Mouse (Mus musculus) heart, embryonic 12.5 days (tissue): Measurements from ENCODE around the gene Sco1. TPM values are rescaled to one million over a fixed set of nuclear protein-coding genes. Genes with fewer than 3 reads are reported as not detected.

Experiments
- ATAC-seq: fragments of 200-750 bp; cut with Nextera tagmentation; 2 replicates; pipeline ENCODE4 v1.8.0; 2017; ENCODE audit warnings: moderate TSS enrichment, moderate library complexity; ENCODE audit not compliant: insufficient number of reproducible peaks, low FRiP score
- H3K27ac ChIP-seq: fragments of 300-500 bp; sonication (generic); 2 replicates; pipeline ENCODE4 v1.5.1; 2016; ENCODE audit warnings: mild to moderate bottlenecking, moderate library complexity; ENCODE audit not compliant: poor library complexity, severe bottlenecking
- H3K27me3 ChIP-seq: fragments of 300-500 bp; sonication (generic); replicated peaks from 2 replicates; pipeline ENCODE4 v1.6.1; 2016; ENCODE audit warnings: mild to moderate bottlenecking, moderate library complexity
- H3K36me3 ChIP-seq: fragments of 300-500 bp; sonication (generic); 2 replicates; pipeline ENCODE4 v1.6.1; 2016; ENCODE audit warnings: mild to moderate bottlenecking, moderate library complexity
- H3K4me1 ChIP-seq: fragments of 300-500 bp; sonication (generic); replicated peaks from 2 replicates; pipeline ENCODE4 v1.6.1; 2016; ENCODE audit warnings: mild to moderate bottlenecking
- H3K4me2 ChIP-seq: fragments of 300-500 bp; sonication (generic); 2 replicates; pipeline ENCODE4 v1.6.1; 2016; ENCODE audit warnings: mild to moderate bottlenecking, moderate library complexity
- H3K4me3 ChIP-seq: fragments of 300-500 bp; sonication (generic); 2 replicates; pipeline ENCODE4 v1.5.1; 2016; ENCODE audit warnings: mild to moderate bottlenecking
- H3K9ac ChIP-seq: fragments of 300-500 bp; sonication (generic); 2 replicates; pipeline ENCODE4 v1.6.1; 2016; ENCODE audit warnings: mild to moderate bottlenecking, moderate library complexity
- H3K9me3 ChIP-seq: fragments of 300-500 bp; sonication (generic); replicated peaks from 2 replicates; pipeline ENCODE4 v1.6.1; 2016; ENCODE audit warnings: mild to moderate bottlenecking, moderate library complexity
- WGBS: fragments of 180-500 bp; shearing (Covaris S2); methylation state at CpG from one replicate; pipeline ENCODE4 v1.1.7; 2016; 5-methylcytosine and 5-hydroxymethylcytosine counted together
- polyA plus RNA-seq: library from polyadenylated mRNA; unstranded; fragments of >200 nt; fragmentation: Nextera tagmentation; extraction: Ambion mirVana; gene quantifications from 2 replicates; pipeline ENCODE4 v1.2.1, GENCODE M21; 2016

Gene Sco1
- polyA plus RNA-seq, 1 experiment from 2014 or later = 24.3 TPM

- H3K4me1 ChIP-seq = peaks cover 22% of the 10 kb centered on the region
- no peak overlapping the region for H3K4me3 ChIP-seq
- no peaks in the 10 kb centered on the region for H3K9me3 ChIP-seq
- H3K9ac ChIP-seq = no peak overlapping the region
- H3K4me2 ChIP-seq = no peak overlapping the region
- 53% methylated on average over 1 of the region's 1 CpGs for WGBS
- no peaks in the 10 kb centered on the region for H3K36me3 ChIP-seq
- no peak for ATAC-seq
- peaks cover 13% of the 10 kb centered on the region for H3K27me3 ChIP-seq
- 0 out of 2 replicates have a peak overlapping the region, but pooled peaks have one; percentile 34 for H3K27ac ChIP-seq
These were observed 51.8 kb downstream of the Sco1 start for GRCm38 (mm10) chr11:67104242-67104641.

DNA sequence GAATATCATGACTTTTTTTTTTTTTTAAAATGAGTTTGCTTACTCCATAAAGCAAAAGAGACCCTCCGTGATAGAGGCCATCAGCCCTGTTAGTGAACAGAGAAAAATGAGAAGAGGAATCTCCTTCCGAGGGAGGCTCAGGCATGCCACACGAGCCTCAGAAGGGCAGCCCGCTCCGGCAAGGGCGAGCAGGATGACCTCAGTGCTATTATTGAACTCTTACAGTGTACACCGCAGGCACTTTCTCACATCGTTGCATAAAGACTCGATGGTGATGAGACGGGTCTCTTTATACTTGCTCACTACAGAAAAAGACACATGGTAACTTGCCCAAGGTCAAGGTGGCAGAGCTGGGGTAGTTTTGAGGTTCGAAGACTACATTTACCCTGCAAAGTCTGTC is 52.2 kb downstream of the Sco1 start:
- Histone ChIP-seq H3K27ac (peak overlapping the region; percentile 34; the same call in 1 of the 2 replicates), H3K36me3 (no peaks in the 10 kb centered on the region), H3K4me3 (no peak overlapping the region), H3K9ac (no peak overlapping the region), H3K4me2 (no peak overlapping the region), H3K4me1 (peaks cover 22% of the 10 kb centered on the region), H3K27me3 (peaks cover 9% of the 10 kb centered on the region), H3K9me3 (no peaks in the 10 kb centered on the region)
- 38% methylated on average over 11 of the region's 11 CpGs for WGBS
- ATAC-seq = no peak

DNA sequence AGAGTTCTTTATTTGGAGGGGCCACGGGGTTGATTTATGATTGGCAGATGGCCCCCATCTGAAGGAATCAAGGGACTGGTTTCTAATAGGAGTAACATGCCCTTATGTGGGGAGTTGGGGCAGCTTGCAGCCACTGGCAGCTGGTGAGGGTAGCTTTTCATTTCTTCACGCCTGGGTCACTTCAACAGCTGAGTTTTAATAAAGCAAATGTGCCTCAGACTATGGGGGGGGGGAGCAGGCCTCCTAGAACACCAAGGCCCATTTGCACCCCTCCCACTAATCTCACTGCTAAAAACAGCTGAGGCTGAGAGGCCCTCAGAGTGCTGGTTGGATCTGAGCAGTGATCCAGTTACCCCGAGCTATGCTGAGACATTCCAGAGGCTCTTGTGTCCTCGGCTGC is 53.2 kb downstream of the Sco1 start:
- Histone ChIP-seq H3K27me3 (0 out of 2 replicates have a peak, but pooled peaks cover 3% of the 10 kb centered on the region), H3K9ac (peak overlapping the region; percentile 26; the same call in 1 of the 2 replicates), H3K4me2 (no peak overlapping the region), H3K9me3 (no peaks in the 10 kb centered on the region), H3K36me3 (no peaks in the 10 kb centered on the region), H3K4me1 (peaks cover 22% of the 10 kb centered on the region), H3K4me3 (no peak overlapping the region), H3K27ac (peak overlapping the region; percentile 18; the same call in 1 of the 2 replicates)
- 34% methylated on average over 4 of the region's 4 CpGs for WGBS
- no peak for ATAC-seq

DNA sequence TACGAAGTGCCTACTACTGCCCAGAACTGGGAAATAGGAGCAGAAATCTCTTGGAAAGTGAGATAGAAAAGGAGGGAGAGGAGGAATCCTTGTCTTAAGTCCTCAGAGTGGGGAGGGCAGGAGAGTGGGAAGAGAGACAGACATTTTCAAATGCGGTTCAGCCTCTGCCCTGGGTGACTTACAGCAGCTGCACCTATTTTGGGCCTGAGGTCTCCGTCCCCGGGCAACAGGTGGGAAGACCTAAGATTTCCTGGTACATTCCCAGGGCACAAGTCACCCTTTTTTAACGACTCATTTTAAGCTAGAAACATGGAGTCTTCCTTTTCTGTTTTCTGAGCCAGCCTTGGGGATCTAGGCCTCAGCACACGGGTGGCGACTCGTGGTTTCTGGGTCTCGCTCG is 54.5 kb downstream of the Sco1 start:
- Histone ChIP-seq H3K27ac (no peak overlapping the region), H3K27me3 (no peaks in the 10 kb centered on the region), H3K4me1 (peaks cover 22% of the 10 kb centered on the region), H3K9me3 (no peaks in the 10 kb centered on the region), H3K4me3 (no peak overlapping the region), H3K4me2 (no peak overlapping the region), H3K36me3 (no peaks in the 10 kb centered on the region), H3K9ac (no peak overlapping the region)
- WGBS = 84% methylated on average over 10 of the region's 10 CpGs
- no peak for ATAC-seq

DNA sequence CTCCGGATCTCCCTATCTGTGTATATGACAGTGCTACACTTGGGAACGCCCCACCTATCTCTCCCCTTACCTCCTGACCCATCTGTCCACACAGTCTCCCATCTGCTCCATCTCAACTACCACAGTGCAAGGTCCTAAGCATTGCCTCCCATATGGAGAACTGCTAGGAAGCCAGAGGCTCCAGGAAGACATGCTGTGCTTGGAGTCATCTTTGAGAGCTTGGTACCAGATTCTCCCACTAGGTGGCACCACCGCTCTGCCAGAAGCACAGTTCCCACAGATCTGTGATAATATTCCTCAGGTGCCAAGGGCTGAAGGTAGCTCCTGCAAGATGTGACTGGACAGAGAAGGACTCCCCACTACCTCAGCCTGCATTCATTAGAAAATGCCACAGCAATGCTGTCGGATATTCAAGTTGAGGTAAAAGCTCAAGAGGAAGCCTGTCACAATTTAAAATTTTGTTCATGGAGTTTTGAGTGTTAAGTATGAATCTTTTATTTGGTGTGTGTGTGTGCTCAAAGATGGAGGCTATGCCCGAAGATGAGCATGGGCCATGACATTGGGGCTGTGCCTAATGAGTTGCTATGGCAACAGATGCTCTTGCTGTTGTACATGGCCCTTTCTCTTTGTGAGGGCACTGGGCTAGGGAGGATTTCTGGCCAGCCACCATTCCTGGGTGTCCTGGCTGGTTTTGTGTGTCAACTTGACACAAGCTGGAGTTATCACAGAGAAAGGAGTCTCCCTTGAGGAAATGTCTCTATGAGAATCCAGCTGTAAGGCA is 57.9 kb downstream of the Sco1 start:
- Histone ChIP-seq H3K4me1 (peaks cover 15% of the 10 kb centered on the region), H3K4me2 (no peak overlapping the region), H3K9ac (no peak overlapping the region), H3K9me3 (no peaks in the 10 kb centered on the region), H3K4me3 (no peak overlapping the region), H3K36me3 (no peaks in the 10 kb centered on the region), H3K27me3 (no peaks in the 10 kb centered on the region), H3K27ac (no peak overlapping the region)
- 33% methylated on average over 5 of the region's 5 CpGs for WGBS
- ATAC-seq = no peak

DNA sequence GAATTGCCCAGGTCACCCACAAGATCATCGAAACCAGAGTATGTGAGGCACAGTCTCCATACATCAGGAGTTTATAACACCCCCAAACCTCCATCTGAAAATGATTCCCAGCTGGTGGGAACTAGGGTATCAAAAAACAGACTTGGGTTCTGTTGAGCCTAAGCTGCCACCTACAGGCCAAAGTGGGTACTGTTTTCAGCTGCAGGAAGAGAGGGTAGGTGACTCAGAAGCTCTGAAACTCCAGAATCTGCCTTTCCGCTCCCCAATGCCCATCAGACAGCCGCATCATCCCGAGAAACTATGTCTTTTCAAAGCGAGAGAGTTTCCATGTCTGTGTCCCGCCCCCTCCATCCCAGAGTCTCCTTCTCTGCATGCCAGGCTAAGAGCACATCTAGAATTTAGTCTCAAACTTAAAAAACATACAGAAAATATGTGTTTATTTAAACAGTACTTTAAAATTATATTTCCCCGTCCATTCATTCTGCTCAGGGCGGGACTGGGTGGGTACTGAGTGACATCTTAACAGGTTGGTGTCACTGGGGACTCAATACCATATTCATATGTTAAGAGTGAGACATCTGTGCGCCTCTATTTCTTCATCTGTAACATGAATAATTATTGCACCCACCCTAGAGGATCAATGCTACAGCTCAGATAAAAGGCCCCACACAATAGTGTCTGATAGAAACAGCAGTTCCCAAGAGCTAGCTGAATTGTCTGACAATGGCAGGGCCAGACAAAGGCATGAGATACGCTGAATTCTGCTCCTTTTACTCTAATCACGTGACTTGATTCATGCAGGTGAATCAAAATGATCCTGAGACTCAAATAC is 59.8 kb downstream of the Sco1 start:
- H3K4me3 ChIP-seq = no peak overlapping the region
- H3K27me3 ChIP-seq = no peaks in the 10 kb centered on the region
- H3K4me2 ChIP-seq = no peak overlapping the region
- ATAC-seq = no peak
- 25% methylated on average over 11 of the region's 11 CpGs for WGBS
- H3K36me3 ChIP-seq = no peaks in the 10 kb centered on the region
- no peaks in the 10 kb centered on the region for H3K4me1 ChIP-seq
- H3K9me3 ChIP-seq = no peaks in the 10 kb centered on the region
- H3K27ac ChIP-seq = no peak overlapping the region
- H3K9ac ChIP-seq = no peak overlapping the region

DNA sequence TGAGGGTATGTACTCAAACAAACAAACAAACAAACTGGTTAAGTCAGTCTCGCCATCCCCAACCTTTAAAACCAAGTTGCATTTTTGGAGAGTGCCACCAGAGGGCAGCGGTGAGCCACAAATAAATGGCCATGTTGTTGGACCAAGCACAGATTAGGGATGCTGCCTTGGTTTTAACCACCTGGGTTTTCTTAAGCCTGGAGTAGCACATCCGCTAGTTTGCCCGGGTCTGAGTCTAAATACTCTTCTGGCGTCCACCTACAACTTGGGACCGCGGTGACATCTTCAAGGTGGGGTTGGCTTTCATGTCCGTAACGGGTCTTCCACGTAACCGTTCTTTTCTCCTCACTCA is 60.4 kb downstream of the Sco1 start:
- H3K27me3 ChIP-seq = no peaks in the 10 kb centered on the region
- no peak overlapping the region for H3K4me3 ChIP-seq
- H3K4me2 ChIP-seq = no peak overlapping the region
- no peak overlapping the region for H3K9ac ChIP-seq
- no peak for ATAC-seq
- H3K4me1 ChIP-seq = no peaks in the 10 kb centered on the region
- no peaks in the 10 kb centered on the region for H3K9me3 ChIP-seq
- H3K36me3 ChIP-seq = no peaks in the 10 kb centered on the region
- WGBS = 40% methylated on average over 11 of the region's 11 CpGs
- H3K27ac ChIP-seq = no peak overlapping the region

DNA sequence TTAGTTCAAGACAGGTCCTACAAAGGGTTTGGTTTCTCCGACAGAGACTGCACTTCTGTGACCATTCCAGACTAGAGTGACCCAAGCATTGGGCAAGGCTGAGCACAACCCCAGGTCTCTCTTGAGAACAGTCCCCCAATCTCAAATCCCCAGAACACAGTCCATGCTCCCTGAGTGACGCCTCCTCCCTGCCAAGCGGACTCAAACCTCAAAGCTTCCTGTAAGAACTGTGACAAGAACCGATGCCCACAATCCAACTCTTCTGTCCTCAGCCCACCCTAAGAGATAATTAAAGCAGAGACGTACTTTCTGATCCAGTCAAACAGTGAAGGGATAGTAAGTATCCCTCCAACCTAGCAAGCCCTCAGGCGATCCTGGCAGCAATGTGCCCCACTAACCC is 60.9 kb downstream of the Sco1 start:
- no peaks in the 10 kb centered on the region for H3K9me3 ChIP-seq
- no peaks in the 10 kb centered on the region for H3K4me1 ChIP-seq
- no peak overlapping the region for H3K27ac ChIP-seq
- no peaks in the 10 kb centered on the region for H3K36me3 ChIP-seq
- ATAC-seq = no peak
- no peak overlapping the region for H3K4me2 ChIP-seq
- WGBS = 84% methylated on average over 6 of the region's 6 CpGs
- H3K4me3 ChIP-seq = no peak overlapping the region
- no peaks in the 10 kb centered on the region for H3K27me3 ChIP-seq
- H3K9ac ChIP-seq = no peak overlapping the region

DNA sequence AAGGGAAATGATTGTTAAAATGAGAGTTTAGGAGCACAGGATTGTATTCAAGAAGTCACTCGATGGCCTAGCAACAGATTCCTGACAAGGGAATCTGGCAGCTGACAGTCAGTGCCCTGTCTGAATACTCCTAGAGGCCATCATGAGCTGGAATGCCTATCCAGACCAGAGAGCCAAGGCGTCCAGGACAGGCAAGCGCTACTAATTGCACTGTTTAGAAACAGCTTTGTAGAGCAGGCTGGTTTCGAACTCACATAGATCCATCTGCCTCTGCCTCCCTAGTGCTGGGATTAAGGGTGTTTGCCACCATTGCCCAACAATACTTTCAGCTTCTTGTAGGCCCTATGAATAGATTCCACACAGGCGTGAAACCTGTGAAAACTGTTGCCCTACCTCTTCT is 61.8 kb downstream of the Sco1 start:
- H3K27ac ChIP-seq = no peak overlapping the region
- 86% methylated on average over 5 of the region's 5 CpGs for WGBS
- H3K4me3 ChIP-seq = no peak overlapping the region
- H3K4me2 ChIP-seq = no peak overlapping the region
- H3K27me3 ChIP-seq = no peaks in the 10 kb centered on the region
- no peaks in the 10 kb centered on the region for H3K4me1 ChIP-seq
- no peaks in the 10 kb centered on the region for H3K9me3 ChIP-seq
- no peak for ATAC-seq
- no peak overlapping the region for H3K9ac ChIP-seq
- no peaks in the 10 kb centered on the region for H3K36me3 ChIP-seq

GRCm38 (mm10) chr11:67114901-67115300 is 62.4 kb downstream of the Sco1 start:
- Histone ChIP-seq H3K9ac (no peak overlapping the region), H3K4me2 (no peak overlapping the region), H3K4me3 (no peak overlapping the region), H3K9me3 (no peaks in the 10 kb centered on the region), H3K4me1 (no peaks in the 10 kb centered on the region), H3K27ac (no peak overlapping the region), H3K27me3 (no peaks in the 10 kb centered on the region), H3K36me3 (no peaks in the 10 kb centered on the region)
- WGBS = 84% methylated on average over 12 of the region's 12 CpGs
- ATAC-seq = no peak
